Mouse (Mus musculus) embryonic facial prominence, embryonic 14.5 days (tissue): Measurements from ENCODE around the gene 4930435E12Rik. TPM values are rescaled to one million over a fixed set of nuclear protein-coding genes. Genes with fewer than 3 reads are reported as not detected.

Experiments
- ATAC-seq: fragments of 200-750 bp; cut with Nextera tagmentation; 2 replicates; pipeline ENCODE4 v1.8.0; 2017; ENCODE audit warnings: low read depth, moderate number of reproducible peaks, moderate TSS enrichment
- DNase-seq: peaks from one replicate; pipeline ENCODE4 v3.0.0-alpha.2; 2015; ENCODE audit warnings: low spot score
- H3K27ac ChIP-seq: fragments of 300-500 bp; sonication (generic); replicated peaks from 2 replicates; pipeline ENCODE4 v1.5.1; 2014; ENCODE audit warnings: low read depth, mild to moderate bottlenecking, low read length, moderate library complexity
- H3K27me3 ChIP-seq: fragments of 300-500 bp; sonication (generic); replicated peaks from 2 replicates; pipeline ENCODE4 v1.6.1; 2014; ENCODE audit warnings: low read length; ENCODE audit not compliant: control insufficient read depth, insufficient read depth
- H3K36me3 ChIP-seq: fragments of 300-500 bp; sonication (generic); 2 replicates; pipeline ENCODE4 v1.6.1; 2014; ENCODE audit warnings: low read length, mixed read lengths; ENCODE audit not compliant: control insufficient read depth, insufficient read depth
- H3K4me1 ChIP-seq: fragments of 300-500 bp; sonication (generic); 2 replicates; pipeline ENCODE4 v1.6.1; 2014; ENCODE audit warnings: antibody characterized with exemption, low read length; ENCODE audit not compliant: control insufficient read depth, insufficient read depth
- H3K4me2 ChIP-seq: fragments of 300-500 bp; sonication (generic); 2 replicates; pipeline ENCODE4 v1.6.1; 2014; ENCODE audit warnings: low read depth, mild to moderate bottlenecking, low read length, moderate library complexity, mixed read lengths
- H3K4me3 ChIP-seq: fragments of 300-500 bp; sonication (generic); 2 replicates; pipeline ENCODE4 v1.5.1; 2014; ENCODE audit warnings: low read depth, mild to moderate bottlenecking, low read length
- H3K9ac ChIP-seq: fragments of 300-500 bp; sonication (generic); 2 replicates; pipeline ENCODE4 v1.6.1; 2014; ENCODE audit warnings: low read depth, mild to moderate bottlenecking, low read length, moderate library complexity, mixed read lengths
- H3K9me3 ChIP-seq: fragments of 300-500 bp; sonication (generic); 2 replicates; pipeline ENCODE4 v1.6.1; 2016; ENCODE audit warnings: low read length; ENCODE audit not compliant: control insufficient read depth
- WGBS: fragments of 180-500 bp; shearing (Covaris S2); extraction: QIAGEN DNeasy Blood & Tissue Kit; methylation state at CpG from one replicate; pipeline ENCODE4 v1.1.7; 2014; 5-methylcytosine and 5-hydroxymethylcytosine counted together
- polyA plus RNA-seq: library from polyadenylated mRNA; unstranded; fragments of >200 nt; fragmentation: Nextera tagmentation; extraction: Ambion mirVana; gene quantifications from 2 replicates; pipeline ENCODE4 v1.2.1, GENCODE M21; 2014

Gene 4930435E12Rik
- polyA plus RNA-seq, 1 experiment from 2014 or later, result not detected

DNA sequence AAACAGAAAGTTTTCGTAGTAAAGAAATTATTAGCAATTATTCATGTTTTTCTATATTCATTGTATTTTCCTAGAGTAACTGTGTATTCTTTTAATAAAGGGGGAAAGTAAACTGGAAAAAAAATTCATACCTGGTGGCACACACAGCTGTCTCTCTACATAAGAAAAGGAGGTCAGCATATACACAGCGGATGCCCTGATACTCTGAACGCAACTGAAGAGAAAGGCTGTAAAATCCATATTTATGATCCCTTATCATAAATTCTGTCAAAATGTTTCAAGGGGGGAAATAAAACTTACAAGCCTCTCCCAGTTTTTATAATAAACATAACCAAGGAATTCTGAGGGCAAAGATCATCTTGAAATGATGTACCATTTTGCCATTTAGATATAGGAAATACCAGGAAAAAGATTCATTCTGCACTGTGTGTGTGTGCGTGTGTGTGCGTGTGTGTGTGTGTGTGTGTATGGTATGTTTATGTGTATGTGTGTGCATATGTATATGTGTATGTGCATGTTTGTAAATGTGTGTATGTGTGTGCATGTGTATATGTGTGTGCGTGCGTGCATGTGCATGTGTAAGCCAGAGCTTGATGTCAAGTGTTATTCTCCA lies 47.5 kb downstream of the 4930435E12Rik start:
- Histone ChIP-seq H3K4me2 (no peak overlapping the region), H3K4me3 (no peak overlapping the region), H3K27ac (no peak overlapping the region), H3K36me3 (no peaks in the 10 kb centered on the region), H3K9ac (no peak overlapping the region), H3K27me3 (no peaks in the 10 kb centered on the region), H3K4me1 (no peaks in the 10 kb centered on the region), H3K9me3 (no peaks in the 10 kb centered on the region)
- DNase-seq (no peak), ATAC-seq (no peak)
- 93% methylated on average over 7 of the region's 7 CpGs for WGBS

DNA sequence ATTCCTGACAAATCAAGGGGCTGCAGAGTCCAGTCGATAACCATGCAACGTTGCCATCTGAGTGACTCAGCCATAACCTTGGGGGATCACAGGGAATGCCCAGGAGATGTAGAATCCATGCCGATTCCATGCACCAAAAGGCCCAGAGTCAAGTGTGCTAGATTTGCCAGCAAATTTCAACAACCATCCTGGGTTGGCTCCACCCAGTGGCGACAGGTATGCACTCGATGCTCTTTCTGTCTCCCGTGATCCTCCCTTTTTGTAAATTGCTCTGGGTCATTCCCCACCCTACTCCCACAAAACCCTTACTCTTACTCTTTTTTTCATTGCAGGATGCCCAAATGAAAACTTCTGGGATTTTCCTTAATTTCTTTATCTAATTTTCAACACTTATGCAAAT lies 52.2 kb downstream of the 4930435E12Rik start:
- no peak overlapping the region for H3K4me2 ChIP-seq
- H3K27me3 ChIP-seq, result no peaks in the 10 kb centered on the region
- H3K9ac ChIP-seq, result no peak overlapping the region
- DNase-seq, result no peak
- H3K4me1 ChIP-seq, result no peaks in the 10 kb centered on the region; the same call in 1 of the 2 replicates
- no peak for ATAC-seq
- WGBS, result 45% methylated on average over 6 of the region's 6 CpGs
- H3K9me3 ChIP-seq, result no peaks in the 10 kb centered on the region
- H3K4me3 ChIP-seq, result no peak overlapping the region
- no peak overlapping the region for H3K27ac ChIP-seq
- H3K36me3 ChIP-seq, result no peaks in the 10 kb centered on the region

DNA sequence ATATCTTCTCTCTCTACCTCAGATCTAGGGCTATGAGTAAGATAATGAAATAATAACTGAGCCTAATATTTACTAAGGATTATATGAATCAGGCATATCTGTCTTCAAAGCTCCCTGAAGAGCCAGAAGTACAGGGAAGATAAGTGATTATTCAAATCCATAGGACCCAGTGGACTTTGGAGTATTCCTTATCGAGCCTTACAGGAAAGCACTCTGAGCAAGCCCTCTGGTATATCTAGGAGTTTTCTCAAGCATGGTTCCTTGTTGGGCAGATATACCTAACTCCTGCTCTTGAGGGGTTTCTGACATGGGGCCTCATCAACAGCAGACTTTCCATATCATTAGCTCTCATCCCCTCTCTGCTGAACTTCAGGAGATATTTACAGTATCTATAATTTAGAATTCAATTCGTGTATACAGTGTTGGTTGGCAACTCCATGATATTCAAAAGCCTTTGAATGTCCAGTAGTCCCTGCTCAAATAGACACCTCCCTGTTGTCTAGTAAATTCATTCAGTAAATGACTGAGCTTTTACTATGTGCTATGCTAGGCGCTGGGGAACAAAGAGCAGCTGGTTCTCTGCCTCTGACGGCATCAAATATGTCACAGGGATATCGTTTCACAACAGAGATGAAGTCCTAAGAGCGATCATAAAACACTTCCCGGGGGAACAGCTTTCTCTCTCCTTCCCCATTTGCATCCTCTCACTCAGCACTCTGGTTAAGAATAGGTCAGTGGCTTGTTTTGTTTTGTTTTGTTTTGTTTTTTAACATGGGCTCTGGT lies 53.4 kb downstream of the 4930435E12Rik start:
- ATAC-seq (no peak), DNase-seq (no peak)
- H3K9ac ChIP-seq, result no peak overlapping the region
- H3K9me3 ChIP-seq, result no peaks in the 10 kb centered on the region
- no peak overlapping the region for H3K4me2 ChIP-seq
- no peak overlapping the region for H3K4me3 ChIP-seq
- no peaks in the 10 kb centered on the region for H3K36me3 ChIP-seq
- H3K27me3 ChIP-seq, result no peaks in the 10 kb centered on the region
- H3K27ac ChIP-seq, result no peak overlapping the region
- no peaks in the 10 kb centered on the region; the same call in 1 of the 2 replicates for H3K4me1 ChIP-seq
- 62% methylated on average over 7 of the region's 7 CpGs for WGBS

DNA sequence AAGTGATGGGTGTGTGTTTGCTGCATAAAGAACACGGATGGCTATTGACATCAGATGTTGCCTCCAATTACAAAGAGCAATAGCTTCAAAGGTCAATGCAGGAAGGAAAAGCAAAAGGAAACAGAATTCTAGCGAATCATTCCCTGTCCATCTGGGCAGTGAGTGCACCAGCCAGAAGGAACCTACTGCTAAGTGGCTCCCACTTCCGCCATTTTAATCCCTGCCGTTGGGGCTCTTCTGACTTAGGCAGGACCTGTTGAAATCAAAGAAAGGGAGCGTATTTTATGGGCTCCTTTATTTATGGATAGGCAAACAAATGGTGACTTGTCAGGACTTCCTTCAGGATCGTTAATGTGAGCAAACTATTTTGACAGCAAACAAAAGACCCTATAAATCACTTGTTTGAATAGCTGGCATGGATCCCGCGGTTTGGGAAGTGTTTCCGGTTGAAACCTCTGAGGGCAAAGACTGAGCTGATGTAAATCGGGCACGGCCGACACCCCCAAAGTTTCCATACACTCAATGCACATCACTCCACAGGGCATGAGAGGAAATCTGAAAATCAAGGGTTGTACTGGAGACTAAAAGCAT lies 55.5 kb downstream of the 4930435E12Rik start:
- H3K9ac ChIP-seq, result no peak overlapping the region
- 63% methylated on average over 12 of the region's 12 CpGs for WGBS
- no peak overlapping the region for H3K4me3 ChIP-seq
- DNase-seq (no peak), ATAC-seq (no peak)
- no peaks in the 10 kb centered on the region; the same call in 1 of the 2 replicates for H3K4me1 ChIP-seq
- no peaks in the 10 kb centered on the region for H3K27me3 ChIP-seq
- no peak overlapping the region for H3K27ac ChIP-seq
- H3K4me2 ChIP-seq, result no peak overlapping the region
- H3K36me3 ChIP-seq, result peaks cover 10% of the 10 kb centered on the region
- H3K9me3 ChIP-seq, result no peaks in the 10 kb centered on the region

DNA sequence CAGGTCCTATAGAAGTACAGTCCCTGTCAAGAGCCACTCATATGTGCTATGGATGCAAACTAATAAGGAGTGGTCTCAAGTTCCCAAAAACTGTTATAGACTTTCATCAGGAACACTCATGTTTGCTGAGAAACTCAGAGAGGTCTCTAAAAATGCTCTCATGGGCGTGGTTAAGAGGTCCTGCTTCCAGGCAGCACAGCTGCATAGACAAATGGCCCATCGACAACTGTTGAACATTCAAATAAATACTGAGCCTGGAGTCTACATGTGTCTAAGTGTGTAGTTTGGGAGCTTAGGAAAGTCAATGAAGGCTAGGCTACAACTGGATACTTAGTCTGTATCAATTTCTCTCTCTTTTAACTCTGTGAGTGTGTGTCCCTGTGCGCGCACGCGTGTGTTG lies 57.4 kb downstream of the 4930435E12Rik start:
- H3K9ac ChIP-seq, result no peak overlapping the region
- ATAC-seq (no peak), DNase-seq (no peak)
- no peaks in the 10 kb centered on the region for H3K9me3 ChIP-seq
- H3K4me2 ChIP-seq, result no peak overlapping the region
- no peaks in the 10 kb centered on the region; the same call in 1 of the 2 replicates for H3K4me1 ChIP-seq
- H3K27me3 ChIP-seq, result no peaks in the 10 kb centered on the region
- H3K4me3 ChIP-seq, result no peak overlapping the region
- WGBS, result 96% methylated on average over 6 of the region's 6 CpGs
- H3K27ac ChIP-seq, result no peak overlapping the region
- H3K36me3 ChIP-seq, result peaks cover 17% of the 10 kb centered on the region

DNA sequence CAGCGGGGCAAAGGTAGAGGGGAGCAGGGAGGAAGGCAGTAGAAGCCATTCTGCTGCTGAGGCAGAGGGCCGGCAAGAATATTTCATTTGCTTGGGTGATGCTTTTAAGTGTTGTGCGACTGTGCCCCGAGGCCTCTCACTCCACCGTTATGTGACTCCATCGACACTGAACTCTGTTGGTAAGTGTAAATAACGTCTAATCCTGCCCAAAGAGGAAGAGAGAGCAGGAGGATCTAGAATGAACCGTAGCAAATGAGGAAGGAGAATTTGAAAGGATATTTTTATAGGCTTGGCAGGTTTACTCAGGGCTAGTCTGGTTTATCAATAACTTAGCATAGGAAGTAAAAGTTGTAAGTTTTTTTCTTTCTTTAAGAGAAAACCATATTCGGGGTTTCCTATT lies 59.0 kb downstream of the 4930435E12Rik start:
- no peak overlapping the region for H3K4me3 ChIP-seq

DNA sequence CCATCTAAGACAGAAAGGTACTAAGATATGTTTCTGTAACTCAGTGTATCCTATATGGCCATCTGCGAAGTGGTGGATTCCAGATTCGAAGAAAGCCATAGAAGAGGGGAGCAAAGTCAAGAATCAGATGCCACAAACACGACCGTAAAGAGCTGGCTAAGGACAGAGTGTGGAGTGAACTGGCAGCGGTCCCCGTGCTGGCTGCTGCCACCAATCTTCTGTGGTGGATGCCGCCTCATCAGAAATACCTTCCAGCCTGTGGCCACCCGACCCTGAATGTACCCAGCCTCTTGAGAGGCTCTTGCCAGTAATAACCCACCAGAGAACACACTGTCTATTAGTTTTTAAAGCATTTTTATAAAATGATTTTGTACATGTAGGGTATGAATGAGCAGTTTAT lies 60.2 kb downstream of the 4930435E12Rik start:
- Histone ChIP-seq H3K27ac (no peak overlapping the region), H3K9me3 (no peaks in the 10 kb centered on the region), H3K27me3 (no peaks in the 10 kb centered on the region), H3K4me3 (no peak overlapping the region), H3K4me2 (no peak overlapping the region), H3K4me1 (no peaks in the 10 kb centered on the region; the same call in 1 of the 2 replicates), H3K9ac (no peak overlapping the region), H3K36me3 (peaks cover 25% of the 10 kb centered on the region)
- 87% methylated on average over 8 of the region's 8 CpGs for WGBS
- ATAC-seq (no peak), DNase-seq (no peak)

More for the DNA sequence above, 59.0 kb downstream of the 4930435E12Rik start:
- Histone ChIP-seq H3K27me3 (no peaks in the 10 kb centered on the region), H3K36me3 (peaks cover 20% of the 10 kb centered on the region), H3K4me1 (no peaks in the 10 kb centered on the region; the same call in 1 of the 2 replicates), H3K9me3 (no peaks in the 10 kb centered on the region), H3K9ac (no peak overlapping the region), H3K4me2 (no peak overlapping the region), H3K27ac (no peak overlapping the region)
- ATAC-seq, result no peak
- 73% methylated on average over 9 of the region's 9 CpGs for WGBS
- no peak for DNase-seq

DNA sequence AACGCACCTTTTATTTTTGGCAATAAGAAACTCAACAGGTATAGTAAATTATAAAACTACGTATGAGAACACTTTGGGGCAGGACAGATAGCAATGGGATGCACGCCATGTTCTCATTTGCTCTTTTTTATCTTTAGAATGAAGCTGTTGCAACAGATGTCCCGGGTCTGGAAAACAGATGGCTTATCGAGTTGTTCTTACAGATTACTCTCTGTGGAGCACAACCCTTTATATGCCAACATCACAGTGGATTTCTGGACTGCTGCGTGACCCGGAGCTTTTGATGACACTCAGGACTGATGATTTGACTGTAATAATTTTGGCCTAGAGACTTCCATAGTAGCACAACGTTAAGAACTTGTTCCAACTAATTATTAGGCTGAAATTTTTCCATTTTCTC lies 60.8 kb downstream of the 4930435E12Rik start:
- 74% methylated on average over 8 of the region's 8 CpGs for WGBS
- Histone ChIP-seq H3K4me3 (no peak overlapping the region), H3K4me2 (no peak overlapping the region), H3K36me3 (peaks cover 32% of the 10 kb centered on the region), H3K4me1 (no peaks in the 10 kb centered on the region; the same call in 1 of the 2 replicates), H3K27ac (no peak overlapping the region), H3K9me3 (no peaks in the 10 kb centered on the region), H3K27me3 (no peaks in the 10 kb centered on the region), H3K9ac (no peak overlapping the region)
- DNase-seq (no peak), ATAC-seq (no peak)
